Mouse (Mus musculus) Patski (cell line): ENCODE data around the gene Zwilch. TPM values are rescaled to one million over a fixed set of nuclear protein-coding genes. Genes with fewer than 3 reads are reported as not detected.
A peak's percentile ranks its signal among the peaks of the same experiment; 100 is the strongest.

Experiments used
- ATAC-seq: fragments of 100-300 bp; one replicate; pipeline ENCODE4 v1.8.0; 2021
- CTCF ChIA-PET: fragments of 350-600 bp; sonication (Branson Sonifier 250); formaldehyde crosslinking; loops from one replicate; lab custom pipeline; 2022; ENCODE audit warnings: inconsistent platforms; lab: Charles Lee
- POLR2A ChIA-PET: fragments of 350-600 bp; sonication (Branson Sonifier 250); formaldehyde crosslinking; loops from one replicate; lab custom pipeline; 2022; ENCODE audit warnings: antibody characterized with exemption, inconsistent platforms; lab: Charles Lee
- DNase-seq: peaks from one replicate; pipeline ENCODE4 v3.0.0-alpha.2; 2011; ENCODE audit warnings: low read depth, low spot score
- H3K27me3 ChIP-seq: fragments of 371-371 bp; one replicate; pipeline ENCODE4 v1.5.1; 2021
- CTCF ChIP-seq: fragments of 100-300 bp; IDR thresholded peaks from one replicate; pipeline ENCODE4 v1.5.1; 2021
- in situ Hi-C: fragments of 300-500 bp; cut with MboI; formaldehyde crosslinking; loops from 3 replicates; pipeline ENCODE4 v1.11.1; 2018; ENCODE audit warnings: low pct_unique_long_range_greater_than_20kb, mixed read lengths
- polyA plus RNA-seq: library from polyadenylated mRNA; unstranded; gene quantifications from one replicate; pipeline ENCODE4 v1.2.3, GENCODE M21; 2021

Gene Zwilch
- polyA plus RNA-seq, 1 experiment from 2014 or later, result 35.4 TPM

DNA sequence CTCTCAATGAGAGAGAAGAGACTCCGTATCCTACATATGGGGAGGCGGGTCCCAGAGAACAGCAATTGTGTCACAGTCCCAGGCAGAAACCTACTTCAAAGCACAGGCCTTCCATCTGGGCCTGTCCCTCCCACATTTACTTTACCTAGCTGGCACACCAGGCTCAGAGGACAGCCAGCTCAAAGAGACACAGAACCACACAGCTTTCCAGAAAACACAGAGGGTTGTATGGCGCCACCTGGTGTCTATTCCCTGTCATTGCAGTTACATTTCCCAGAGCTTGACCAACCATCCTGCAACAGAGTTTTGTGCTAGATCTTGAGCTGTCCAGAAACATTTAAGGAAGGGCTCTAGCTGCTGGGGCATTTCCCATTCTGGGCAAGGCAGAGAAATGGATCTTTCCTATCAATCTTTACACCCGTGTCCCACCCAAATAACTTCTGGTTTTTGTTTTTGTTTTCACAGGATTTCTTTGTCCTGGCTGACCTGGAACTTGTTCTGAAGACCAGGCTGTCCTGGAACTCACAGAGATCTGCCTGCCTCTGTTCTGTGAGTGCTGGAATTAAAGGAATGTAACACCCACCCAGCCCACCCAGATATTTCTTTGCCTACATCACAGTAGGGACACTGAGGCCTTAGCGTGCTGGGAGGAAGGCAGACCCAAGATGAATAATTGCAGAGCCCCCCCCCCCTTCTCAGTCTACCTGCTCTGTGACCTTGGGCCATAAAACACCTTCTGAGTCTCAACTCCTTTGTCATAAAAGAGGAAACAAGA lies 85.3 kb downstream of the Zwilch start:
- no peaks in the 10 kb centered on the region for H3K27me3 ChIP-seq
- ATAC-seq, result no peak
- peak; percentile 39 for DNase-seq
- in situ Hi-C loops, result loop anchor here (5.0 kb wide), 2 partner anchors 65 to 130 kb away; partner anchors contain the start of gene Smad6
- ChIA-PET CTCF (interaction anchor here (0.7 to 1.8 kb wide), 18 partner anchors 10 to 178 kb away, joined by 3 to 44 read pairs (median 4); partner anchors contain the start of gene Smad6), POLR2A (interaction anchor here (1.0 to 1.2 kb wide), 2 partner anchors 63 to 65 kb away, joined by 3 read pairs; no protein-coding TSS in a partner anchor)
- TF ChIP-seq CTCF, result no peak

Other genes starting within 250 kb of the Zwilch start
- gene Smad6, start 151.0 kb downstream of the Zwilch start, polyA plus RNA-seq, result 28.2 TPM
- gene Lctl, start 56.0 kb downstream of the Zwilch start, polyA plus RNA-seq, result 2.2 TPM
- 1,287 TPM for gene Rpl4, start 271 bp upstream of the Zwilch start, polyA plus RNA-seq
- gene Snapc5, start 6.2 kb upstream of the Zwilch start, polyA plus RNA-seq, result 23.8 TPM
- 10.3 TPM for gene Uchl4, start 62.1 kb upstream of the Zwilch start, polyA plus RNA-seq
- gene Map2k1, start 80.5 kb upstream of the Zwilch start, polyA plus RNA-seq, result 115 TPM
- 50.2 TPM for gene Tipin, start 108.5 kb upstream of the Zwilch start, polyA plus RNA-seq
- gene Dis3l, start 168.2 kb upstream of the Zwilch start, polyA plus RNA-seq, result 21.8 TPM
- 1.3 TPM for gene Megf11, start 212.5 kb upstream of the Zwilch start, polyA plus RNA-seq